17 mouse cellular contexts compared by ENCODE assay signal in genomic region chrX:10778014-10778413, GRCm38 (mm10).
A peak's percentile ranks its signal among the peaks of the same experiment; 100 is the strongest.
DNase-seq lines count a peak whose midpoint lies in the region; ATAC-seq and TF ChIP-seq lines count a peak whose summit lies in the region.
"Had no signal": no experiment of that assay in that cellular context is flagged by ENCODE, and none has a peak within 500 bp of the region (broad histone marks: within the 10 kb centered on the region; RNA-seq: fewer than 3 reads in every experiment).

No protein-coding gene starts in this region.

- WGBS in kidney, adult 2 months = 67% methylated on average over 2 of the region's 2 CpGs
- 50% methylated on average over 2 of the region's 2 CpGs for WGBS in liver, adult 2 months
- 84% methylated on average over 2 of the region's 2 CpGs for WGBS in liver, embryonic 11.5 days
- WGBS in stomach, postnatal 0 days = 77% methylated on average over 2 of the region's 2 CpGs

- no peaks in the 10 kb centered on the region for H3K27me3 ChIP-seq in kidney, adult 2 months (replicated peaks; ENCODE audit: control insufficient read depth, insufficient read depth, low read length)
- no peaks in the 10 kb centered on the region for H3K27me3 ChIP-seq in liver, adult 2 months (ENCODE audit: control insufficient read depth, insufficient read depth, low read length)
- no peaks in the 10 kb centered on the region for H3K27me3 ChIP-seq in liver, embryonic 11.5 days (replicated peaks; ENCODE audit: control insufficient read depth, insufficient read depth, low read length)
- no peaks in the 10 kb centered on the region for H3K27me3 ChIP-seq in stomach, postnatal 0 days (ENCODE audit: control insufficient read depth, insufficient read depth, low read length)
- H3K27me3 ChIP-seq: forebrain, embryonic 12.5 days; heart, embryonic 12.5 days had no signal

- no peak for TF ChIP-seq CTCF in kidney, adult 2 months (conservative IDR thresholded peaks at IDR 0.05; ENCODE audit: insufficient read depth, insufficient read length, low read depth, low read length)
- no peak for TF ChIP-seq CTCF in liver, adult 2 months (IDR thresholded peaks at IDR 0.05; ENCODE audit: low read depth, low read length)
- no peak for TF ChIP-seq CTCF in stomach, postnatal 0 days (IDR thresholded peaks at IDR 0.05; ENCODE audit: low read depth)

- no peak overlapping the region for H3K4me2 ChIP-seq in liver, embryonic 11.5 days
- H3K4me2 ChIP-seq in stomach, postnatal 0 days (replicated peaks; ENCODE audit: low read depth) = no peak overlapping the region
- H3K4me2 ChIP-seq: embryonic facial prominence, embryonic 12.5 days; forebrain, embryonic 12.5 days; heart, embryonic 12.5 days had no signal

- H3K36me3 ChIP-seq in kidney, adult 2 months (ENCODE audit: control insufficient read depth, insufficient read depth, low read length) = no peaks in the 10 kb centered on the region
- H3K36me3 ChIP-seq in liver, adult 2 months (ENCODE audit: control insufficient read depth, insufficient read depth, low read length) = no peaks in the 10 kb centered on the region
- H3K36me3 ChIP-seq in liver, embryonic 11.5 days (ENCODE audit: control insufficient read depth, insufficient read depth, low read length) = no peaks in the 10 kb centered on the region
- H3K36me3 ChIP-seq in stomach, postnatal 0 days (ENCODE audit: control insufficient read depth, insufficient read depth, low read length) = no peaks in the 10 kb centered on the region
- H3K36me3 ChIP-seq: embryonic facial prominence, embryonic 12.5 days; forebrain, embryonic 12.5 days; heart, embryonic 12.5 days; hindbrain, embryonic 10.5 days had no signal

- H3K4me1 ChIP-seq in kidney, adult 2 months (ENCODE audit: control insufficient read depth, insufficient read depth, low read length) = no peaks in the 10 kb centered on the region
- H3K4me1 ChIP-seq in liver, adult 2 months (ENCODE audit: control insufficient read depth, insufficient read depth, low read length) = no peaks in the 10 kb centered on the region
- H3K4me1 ChIP-seq in liver, embryonic 11.5 days (replicated peaks; ENCODE audit: control insufficient read depth, insufficient read depth, low read length) = no peaks in the 10 kb centered on the region
- no peaks in the 10 kb centered on the region for H3K4me1 ChIP-seq in stomach, postnatal 0 days (replicated peaks; ENCODE audit: control insufficient read depth, insufficient read depth)
- H3K4me1 ChIP-seq: embryonic facial prominence, embryonic 12.5 days; forebrain, embryonic 12.5 days; heart, embryonic 12.5 days; hindbrain, embryonic 10.5 days had no signal

- DNase-seq in kidney, adult 2 months = peak; percentile 14
- DNase-seq in kidney, postnatal 10 days = no peak
- peak; percentile 35 for DNase-seq in liver, adult 2 months (ENCODE audit: extremely low read depth, low read depth, low spot score)
- DNase-seq in liver, embryonic 11.5 days (ENCODE audit: low spot score) = no peak
- DNase-seq in fat pad, adult 2 months (ENCODE audit: extremely low read depth, low read depth, low spot score) = peak; percentile 4
- DNase-seq in stomach, postnatal 0 days (ENCODE audit: low spot score) = peak; percentile 22
- DNase-seq in heart, adult 11 months = no peak
- DNase-seq: adrenal gland, postnatal 10 days; cerebellum, adult 11-12 months; cerebellum, adult 9-10 months; cerebellum, postnatal 25 days; gastrocnemius, postnatal 14 days had no signal

- H3K27ac ChIP-seq in kidney, adult 2 months (ENCODE audit: insufficient read depth, low read depth, low read length) = no peak overlapping the region
- no peak overlapping the region for H3K27ac ChIP-seq in liver, adult 2 months (replicated peaks; ENCODE audit: insufficient read depth, low read depth, low read length)
- no peak overlapping the region for H3K27ac ChIP-seq in liver, embryonic 11.5 days (ENCODE audit: low read depth, low read length)
- no peak overlapping the region for H3K27ac ChIP-seq in stomach, postnatal 0 days (replicated peaks)
- H3K27ac ChIP-seq: embryonic facial prominence, embryonic 12.5 days; forebrain, embryonic 12.5 days; hindbrain, embryonic 10.5 days had no signal

- no peak overlapping the region for H3K9ac ChIP-seq in liver, adult 2 months (ENCODE audit: low read depth, low read length)
- no peak overlapping the region for H3K9ac ChIP-seq in liver, embryonic 11.5 days (ENCODE audit: low read depth, low read length)
- no peak overlapping the region for H3K9ac ChIP-seq in stomach, postnatal 0 days (ENCODE audit: low read length)
- H3K9ac ChIP-seq: embryonic facial prominence, embryonic 12.5 days; forebrain, embryonic 12.5 days; heart, embryonic 12.5 days had no signal

- H3K9me3 ChIP-seq in liver, embryonic 11.5 days (ENCODE audit: control insufficient read depth, low read length) = no peaks in the 10 kb centered on the region
- H3K9me3 ChIP-seq in stomach, postnatal 0 days (ENCODE audit: control insufficient read depth, low read length) = no peaks in the 10 kb centered on the region
- H3K9me3 ChIP-seq: embryonic facial prominence, embryonic 12.5 days; forebrain, embryonic 12.5 days; heart, embryonic 12.5 days; hindbrain, embryonic 10.5 days had no signal

- no peaks in the 10 kb centered on the region for H3K79me2 ChIP-seq in liver, adult 2 months (ENCODE audit: control insufficient read depth, insufficient read depth, low read length)

- no peak for TF ChIP-seq EP300 in stomach, postnatal 0 days (optimal IDR thresholded peaks at IDR 0.05)

- ATAC-seq in liver, embryonic 11.5 days (replicated peaks; ENCODE audit: low FRiP score) = no peak
- peak; percentile 92 for ATAC-seq in stomach, postnatal 0 days (ENCODE audit: low FRiP score, low TSS enrichment)
- ATAC-seq: forebrain, embryonic 16.5 days had no signal

- H3K4me3 ChIP-seq in kidney, adult 2 months (ENCODE audit: insufficient read depth, low read depth, low read length) = no peak overlapping the region
- H3K4me3 ChIP-seq in liver, adult 2 months (ENCODE audit: insufficient read depth, low read depth, low read length) = no peak overlapping the region
- H3K4me3 ChIP-seq in liver, embryonic 11.5 days (ENCODE audit: low read depth, low read length) = no peak overlapping the region
- no peak overlapping the region for H3K4me3 ChIP-seq in stomach, postnatal 0 days (ENCODE audit: low read depth, low read length)
- H3K4me3 ChIP-seq: embryonic facial prominence, embryonic 12.5 days; forebrain, embryonic 12.5 days; heart, embryonic 12.5 days; hindbrain, embryonic 10.5 days had no signal

- TF ChIP-seq POLR2A in kidney, adult 2 months (IDR thresholded peaks at IDR 0.05; ENCODE audit: low read depth, low read length) = no peak
- TF ChIP-seq POLR2A in liver, adult 2 months (IDR thresholded peaks at IDR 0.05; ENCODE audit: extremely low read depth, insufficient read depth, low read length) = no peak

Comparison
In these comparisons a context has a peak if more than half of its experiments do, and no peak if none do; other contexts are left out.
1. DNase-seq: peak in kidney, adult 2 months (single experiment), liver, adult 2 months (single experiment), fat pad, adult 2 months (single experiment) and stomach, postnatal 0 days (single experiment); none in kidney, postnatal 10 days (single experiment), liver, embryonic 11.5 days (single experiment) and heart, adult 11 months (single experiment).